Mouse (Mus musculus) stomach, embryonic 14.5 days (tissue): Measurements from ENCODE around the gene Ccdc85c. TPM values are rescaled to one million over a fixed set of nuclear protein-coding genes. Genes with fewer than 3 reads are reported as not detected.

Experiments
- ATAC-seq: fragments of 200-750 bp; cut with Nextera tagmentation; 2 replicates; pipeline ENCODE4 v1.8.0; 2017; ENCODE audit warnings: low read depth, moderate TSS enrichment; ENCODE audit not compliant: insufficient number of reproducible peaks, insufficient read depth, low FRiP score
- H3K27ac ChIP-seq: fragments of 300-500 bp; sonication (generic); 2 replicates; pipeline ENCODE4 v1.5.1; 2014; ENCODE audit warnings: mild to moderate bottlenecking, low read length, moderate library complexity, mixed read lengths
- H3K27me3 ChIP-seq: fragments of 300-500 bp; sonication (generic); 2 replicates; pipeline ENCODE4 v1.6.1; 2014; ENCODE audit warnings: low read length, control low read depth, mixed read lengths; ENCODE audit not compliant: control insufficient read depth, insufficient read depth
- H3K36me3 ChIP-seq: fragments of 300-500 bp; sonication (generic); 2 replicates; pipeline ENCODE4 v1.6.1; 2014; ENCODE audit warnings: mild to moderate bottlenecking, control low read depth, low read length, moderate library complexity, mixed read lengths; ENCODE audit not compliant: control insufficient read depth, insufficient read depth
- H3K4me1 ChIP-seq: fragments of 300-500 bp; sonication (generic); 2 replicates; pipeline ENCODE4 v1.6.1; 2014; ENCODE audit warnings: low read length, control low read depth, mixed read lengths; ENCODE audit not compliant: control insufficient read depth, insufficient read depth
- H3K4me2 ChIP-seq: fragments of 300-500 bp; sonication (generic); replicated peaks from 2 replicates; pipeline ENCODE4 v1.6.1; 2014; ENCODE audit warnings: low read depth, low read length, control low read depth
- H3K4me3 ChIP-seq: fragments of 300-500 bp; sonication (generic); 2 replicates; pipeline ENCODE4 v1.5.1; 2014; ENCODE audit warnings: low read depth, low read length, control low read depth
- H3K9ac ChIP-seq: fragments of 300-500 bp; sonication (generic); replicated peaks from 2 replicates; pipeline ENCODE4 v1.6.1; 2014; ENCODE audit warnings: low read depth, mild to moderate bottlenecking, control low read depth, low read length, moderate library complexity, mixed read lengths
- H3K9me3 ChIP-seq: fragments of 300-500 bp; sonication (generic); 2 replicates; pipeline ENCODE4 v1.6.1; 2016; ENCODE audit warnings: low read depth, low read length, control low read depth; ENCODE audit not compliant: control insufficient read depth
- WGBS: fragments of 180-500 bp; shearing (Covaris S2); extraction: QIAGEN DNeasy Blood & Tissue Kit; methylation state at CpG from one replicate; pipeline ENCODE4 v1.1.7; 2014; 5-methylcytosine and 5-hydroxymethylcytosine counted together
- polyA plus RNA-seq: library from polyadenylated mRNA; unstranded; fragments of >200 nt; fragmentation: Nextera tagmentation; extraction: Ambion mirVana; gene quantifications from 2 replicates; pipeline ENCODE4 v1.2.1, GENCODE M21; 2014

The Ccdc85c gene
- polyA plus RNA-seq, 1 experiment from 2014 or later = 10.2 TPM

GRCm38 (mm10) chr12:108234832-108235602 is 40.2 kb downstream of the Ccdc85c start:
- Histone ChIP-seq H3K36me3 (no peaks in the 10 kb centered on the region), H3K4me3 (no peak overlapping the region), H3K9ac (no peak overlapping the region), H3K4me2 (no peak overlapping the region), H3K9me3 (no peaks in the 10 kb centered on the region), H3K4me1 (peaks cover 17% of the 10 kb centered on the region), H3K27me3 (no peaks in the 10 kb centered on the region), H3K27ac (no peak overlapping the region)
- 64% methylated on average over 14 of the region's 14 CpGs for WGBS
- no peak for ATAC-seq

GRCm38 (mm10) chr12:108233736-108234135 is 41.5 kb downstream of the Ccdc85c start:
- Histone ChIP-seq H3K9ac (no peak overlapping the region), H3K27me3 (no peaks in the 10 kb centered on the region), H3K9me3 (no peaks in the 10 kb centered on the region), H3K36me3 (no peaks in the 10 kb centered on the region), H3K27ac (no peak overlapping the region), H3K4me2 (no peak overlapping the region), H3K4me3 (no peak overlapping the region), H3K4me1 (peaks cover 11% of the 10 kb centered on the region)
- no peak for ATAC-seq
- WGBS = 80% methylated on average over 6 of the region's 6 CpGs

GRCm38 (mm10) chr12:108231901-108232300 is 43.3 kb downstream of the Ccdc85c start:
- Histone ChIP-seq H3K27ac (no peak overlapping the region), H3K4me2 (no peak overlapping the region), H3K4me3 (no peak overlapping the region), H3K36me3 (no peaks in the 10 kb centered on the region), H3K9ac (no peak overlapping the region), H3K27me3 (no peaks in the 10 kb centered on the region), H3K4me1 (peaks cover 6% of the 10 kb centered on the region; the same call in 1 of the 2 replicates), H3K9me3 (no peaks in the 10 kb centered on the region)
- ATAC-seq = no peak
- 40% methylated on average over 9 of the region's 9 CpGs for WGBS

GRCm38 (mm10) chr12:108230821-108231794 is 44.1 kb downstream of the Ccdc85c start:
- Histone ChIP-seq H3K4me3 (no peak overlapping the region), H3K4me1 (peaks cover 6% of the 10 kb centered on the region; the same call in 1 of the 2 replicates), H3K27ac (no peak overlapping the region), H3K27me3 (no peaks in the 10 kb centered on the region), H3K4me2 (no peak overlapping the region), H3K9ac (no peak overlapping the region), H3K9me3 (no peaks in the 10 kb centered on the region), H3K36me3 (no peaks in the 10 kb centered on the region)
- ATAC-seq = no peak
- WGBS = 58% methylated on average over 17 of the region's 18 CpGs

GRCm38 (mm10) chr12:108230077-108230476 is 45.1 kb downstream of the Ccdc85c start:
- H3K9me3 ChIP-seq = no peaks in the 10 kb centered on the region
- no peak for ATAC-seq
- no peak overlapping the region for H3K9ac ChIP-seq
- H3K4me1 ChIP-seq = peaks cover 14% of the 10 kb centered on the region; the same call in 1 of the 2 replicates
- H3K4me2 ChIP-seq = no peak overlapping the region
- 75% methylated on average over 12 of the region's 12 CpGs for WGBS
- H3K36me3 ChIP-seq = no peaks in the 10 kb centered on the region
- no peaks in the 10 kb centered on the region for H3K27me3 ChIP-seq
- no peak overlapping the region for H3K4me3 ChIP-seq
- H3K27ac ChIP-seq = no peak overlapping the region

GRCm38 (mm10) chr12:108227527-108227926 is 47.7 kb downstream of the Ccdc85c start:
- H3K4me1 ChIP-seq = peaks cover 30% of the 10 kb centered on the region; the same call in 1 of the 2 replicates
- WGBS = 81% methylated on average over 16 of the region's 16 CpGs

GRCm38 (mm10) chr12:108226941-108227340 is 48.3 kb downstream of the Ccdc85c start:
- WGBS = 91% methylated on average over 12 of the region's 12 CpGs
- H3K36me3 ChIP-seq = no peaks in the 10 kb centered on the region
- H3K27me3 ChIP-seq = no peaks in the 10 kb centered on the region
- no peaks in the 10 kb centered on the region for H3K9me3 ChIP-seq
- H3K4me3 ChIP-seq = no peak overlapping the region
- no peak for ATAC-seq
- H3K9ac ChIP-seq = no peak overlapping the region
- no peak overlapping the region for H3K27ac ChIP-seq
- H3K4me1 ChIP-seq = peaks cover 30% of the 10 kb centered on the region; the same call in 1 of the 2 replicates
- no peak overlapping the region for H3K4me2 ChIP-seq

More at GRCm38 (mm10) chr12:108227527-108227926, 47.7 kb downstream of the Ccdc85c start:
- H3K4me2 ChIP-seq = no peak overlapping the region
- no peak overlapping the region for H3K9ac ChIP-seq
- H3K9me3 ChIP-seq = no peaks in the 10 kb centered on the region
- no peaks in the 10 kb centered on the region for H3K27me3 ChIP-seq
- no peak overlapping the region for H3K27ac ChIP-seq
- no peak for ATAC-seq
- H3K36me3 ChIP-seq = no peaks in the 10 kb centered on the region
- H3K4me3 ChIP-seq = no peak overlapping the region

GRCm38 (mm10) chr12:108226216-108226615 is 49.0 kb downstream of the Ccdc85c start:
- no peak overlapping the region for H3K4me3 ChIP-seq
- ATAC-seq = no peak
- H3K9me3 ChIP-seq = no peaks in the 10 kb centered on the region
- no peak overlapping the region for H3K9ac ChIP-seq
- 80% methylated on average over 13 of the region's 13 CpGs for WGBS
- H3K36me3 ChIP-seq = no peaks in the 10 kb centered on the region
- no peak overlapping the region for H3K4me2 ChIP-seq
- no peaks in the 10 kb centered on the region for H3K27me3 ChIP-seq
- peaks cover 27% of the 10 kb centered on the region; the same call in 1 of the 2 replicates for H3K4me1 ChIP-seq
- H3K27ac ChIP-seq = no peak overlapping the region
